Mouse (Mus musculus) hindbrain, postnatal 0 days (tissue): ENCODE measurements at regions not wholly inside any gene's neighbourhood (a gene's known extent, or its start where the extent isn't known, plus 50 kb on each side); places are given as distances from the start of the nearest gene placed in this dataset.

Source experiments
- ATAC-seq: fragments of 200-750 bp; cut with Nextera tagmentation; 2 replicates; pipeline ENCODE4 v1.8.0; 2017; ENCODE audit warnings: mild to moderate bottlenecking, moderate TSS enrichment, moderate library complexity
- DNase-seq: peaks from one replicate; pipeline ENCODE4 v3.0.0-alpha.2; 2015; ENCODE audit warnings: low spot score
- H3K27ac ChIP-seq: fragments of 300-500 bp; sonication (generic); 2 replicates; pipeline ENCODE4 v1.5.1; 2014; ENCODE audit warnings: mild to moderate bottlenecking
- H3K27me3 ChIP-seq: fragments of 300-500 bp; sonication (generic); 2 replicates; pipeline ENCODE4 v1.6.1; 2014; ENCODE audit warnings: low read length, mixed read lengths; ENCODE audit not compliant: insufficient read depth
- H3K36me3 ChIP-seq: fragments of 300-500 bp; sonication (generic); 2 replicates; pipeline ENCODE4 v1.6.1; 2014; ENCODE audit warnings: low read length, mixed read lengths; ENCODE audit not compliant: insufficient read depth
- H3K4me1 ChIP-seq: fragments of 300-500 bp; sonication (generic); 2 replicates; pipeline ENCODE4 v1.6.1; 2014; ENCODE audit warnings: antibody characterized with exemption, low read length, mixed read lengths; ENCODE audit not compliant: insufficient read depth
- H3K4me2 ChIP-seq: fragments of 300-500 bp; sonication (generic); 2 replicates; pipeline ENCODE4 v1.6.1; 2014; ENCODE audit warnings: low read depth, mild to moderate bottlenecking, low read length, moderate library complexity, mixed read lengths
- H3K4me3 ChIP-seq: fragments of 300-500 bp; sonication (generic); 2 replicates; pipeline ENCODE4 v1.5.1; 2014; ENCODE audit warnings: low read length
- H3K9ac ChIP-seq: fragments of 300-500 bp; sonication (generic); replicated peaks from 2 replicates; pipeline ENCODE4 v1.6.1; 2014; ENCODE audit warnings: mild to moderate bottlenecking, low read length, moderate library complexity, mixed read lengths
- H3K9me3 ChIP-seq: fragments of 300-500 bp; sonication (generic); 2 replicates; pipeline ENCODE4 v1.6.1; 2016; ENCODE audit warnings: low read length, mixed read lengths
- CTCF ChIP-seq: IDR thresholded peaks from 2 replicates; pipeline ENCODE4 v1.5.1; 2016; ENCODE audit warnings: antibody characterized with exemption, control low read depth, low read depth
- WGBS: fragments of 180-500 bp; shearing (Covaris S2); extraction: QIAGEN DNeasy Blood & Tissue Kit; methylation state at CpG from one replicate; pipeline ENCODE4 v1.1.7; 2014; 5-methylcytosine and 5-hydroxymethylcytosine counted together

GRCm38 (mm10) chr9:74672261-74672660 lies 189.5 kb upstream of the Onecut1 start:
- no peak for ATAC-seq
- Histone ChIP-seq H3K4me1 (no peaks in the 10 kb centered on the region), H3K9me3 (no peaks in the 10 kb centered on the region), H3K27me3 (no peaks in the 10 kb centered on the region), H3K4me2 (no peak overlapping the region), H3K36me3 (no peaks in the 10 kb centered on the region), H3K9ac (no peak overlapping the region), H3K4me3 (no peak overlapping the region), H3K27ac (no peak overlapping the region)
- 90% methylated on average over 7 of the region's 7 CpGs for WGBS
- TF ChIP-seq CTCF = no peak
- DNase-seq = no peak

GRCm38 (mm10) chr9:74698229-74698628 lies 163.5 kb upstream of the Onecut1 start:
- Histone ChIP-seq H3K9ac (no peak overlapping the region), H3K4me3 (no peak overlapping the region), H3K36me3 (no peaks in the 10 kb centered on the region), H3K27ac (no peak overlapping the region), H3K9me3 (no peaks in the 10 kb centered on the region), H3K27me3 (no peaks in the 10 kb centered on the region), H3K4me2 (no peak overlapping the region), H3K4me1 (0 out of 2 replicates have a peak, but pooled peaks cover 6% of the 10 kb centered on the region)
- TF ChIP-seq CTCF = no peak
- DNase-seq (peak; percentile 33), ATAC-seq (no peak)
- 54% methylated on average over 8 of the region's 8 CpGs for WGBS

- Histone ChIP-seq H3K4me1 (0 out of 2 replicates have a peak, but pooled peaks cover 2% of the 10 kb centered on the region), H3K9me3 (no peaks in the 10 kb centered on the region), H3K4me2 (no peak overlapping the region), H3K27ac (no peak overlapping the region), H3K4me3 (no peak overlapping the region), H3K36me3 (no peaks in the 10 kb centered on the region), H3K27me3 (no peaks in the 10 kb centered on the region), H3K9ac (no peak overlapping the region)
- ATAC-seq = peak; percentile 70; the same call in 1 of the 2 replicates
- 44% methylated on average over 4 of the region's 4 CpGs for WGBS
- no peak for TF ChIP-seq CTCF
- DNase-seq = peak; percentile 69
Measured at GRCm38 (mm10) chr9:74705698-74706097, 156.0 kb upstream of the Onecut1 start.

GRCm38 (mm10) chr9:74707608-74708007 lies 154.1 kb upstream of the Onecut1 start:
- no peak overlapping the region for H3K4me3 ChIP-seq
- H3K27ac ChIP-seq = no peak overlapping the region
- H3K4me1 ChIP-seq = 0 out of 2 replicates have a peak, but pooled peaks cover 2% of the 10 kb centered on the region
- H3K9ac ChIP-seq = no peak overlapping the region
- DNase-seq = no peak
- no peaks in the 10 kb centered on the region for H3K36me3 ChIP-seq
- H3K4me2 ChIP-seq = no peak overlapping the region
- no peaks in the 10 kb centered on the region for H3K27me3 ChIP-seq
- ATAC-seq = no peak
- WGBS = 41% methylated on average over 1 of the region's 1 CpGs
- H3K9me3 ChIP-seq = no peaks in the 10 kb centered on the region
- no peak for TF ChIP-seq CTCF

- Histone ChIP-seq H3K4me2 (no peak overlapping the region), H3K9ac (no peak overlapping the region), H3K36me3 (no peaks in the 10 kb centered on the region), H3K9me3 (no peaks in the 10 kb centered on the region), H3K4me3 (no peak overlapping the region), H3K4me1 (no peaks in the 10 kb centered on the region), H3K27ac (no peak overlapping the region), H3K27me3 (no peaks in the 10 kb centered on the region)
- DNase-seq (no peak), ATAC-seq (no peak)
- TF ChIP-seq CTCF = no peak
- 86% methylated on average over 10 of the region's 10 CpGs for WGBS
Measured at GRCm38 (mm10) chr9:74711698-74712097, 150.0 kb upstream of the Onecut1 start.

GRCm38 (mm10) chr9:74732451-74732850 lies 129.3 kb upstream of the Onecut1 start:
- Histone ChIP-seq H3K9me3 (no peaks in the 10 kb centered on the region), H3K9ac (no peak overlapping the region), H3K4me2 (no peak overlapping the region), H3K4me1 (no peaks in the 10 kb centered on the region), H3K27me3 (no peaks in the 10 kb centered on the region), H3K27ac (no peak overlapping the region), H3K36me3 (no peaks in the 10 kb centered on the region), H3K4me3 (no peak overlapping the region)
- DNase-seq (no peak), ATAC-seq (no peak)
- no peak for TF ChIP-seq CTCF
- WGBS = 81% methylated on average over 5 of the region's 5 CpGs

GRCm38 (mm10) chr9:74741949-74742348 lies 119.8 kb upstream of the Onecut1 start:
- Histone ChIP-seq H3K36me3 (no peaks in the 10 kb centered on the region), H3K4me1 (no peaks in the 10 kb centered on the region), H3K4me2 (no peak overlapping the region), H3K27me3 (no peaks in the 10 kb centered on the region), H3K4me3 (no peak overlapping the region), H3K9me3 (no peaks in the 10 kb centered on the region), H3K9ac (no peak overlapping the region), H3K27ac (no peak overlapping the region)
- ATAC-seq (no peak), DNase-seq (no peak)
- 68% methylated on average over 2 of the region's 2 CpGs for WGBS
- TF ChIP-seq CTCF = no peak
